Mouse (Mus musculus): Measurements from ENCODE around the gene Atp2a3. TPM values are rescaled to one million over a fixed set of nuclear protein-coding genes. Genes with fewer than 3 reads are reported as not detected.
A peak's percentile ranks its signal among the peaks of the same experiment; 100 is the strongest.

The Atp2a3 gene
- polyA plus RNA-seq, 1 experiment = 26.1 TPM

GRCm38 (mm10) chr11:72953440-72954151, 7.4 kb upstream of the Atp2a3 start:
- peak overlapping the region; percentile 12 for H3K4me2 ChIP-seq (ENCODE audit: low read depth)
- no peaks in the 10 kb centered on the region for H3K27me3 ChIP-seq (ENCODE audit: control insufficient read depth, insufficient read depth, insufficient read length)
- H3K36me3 ChIP-seq (ENCODE audit: control insufficient read depth, insufficient read depth) = no peaks in the 10 kb centered on the region
- no peak overlapping the region for H3K4me3 ChIP-seq
- no peaks in the 10 kb centered on the region for H3K79me2 ChIP-seq (ENCODE audit: control insufficient read depth, insufficient read depth)
- TF ChIP-seq CEBPB (IDR thresholded peaks at IDR 0.05; ENCODE audit: insufficient read depth, poor library complexity, severe bottlenecking) = no peak
- TF ChIP-seq TCF12 (IDR thresholded peaks at IDR 0.05; ENCODE audit: insufficient read depth, poor library complexity, severe bottlenecking) = peak; percentile 43
- TF ChIP-seq MYOD1 (IDR thresholded peaks at IDR 0.05; ENCODE audit: control insufficient read depth in 1 of 3, insufficient read length in 2 of 3, low read depth in 2 of 3) = peak in 2 of 3 experiments; percentile 45 to 76
- peak; percentile 14 to 91 (median 66) for TF ChIP-seq MYOG (IDR thresholded peaks at IDR 0.05; ENCODE audit: control insufficient read depth in 1 of 3, insufficient read depth in 1 of 3, insufficient read length in 2 of 3, low read depth in 2 of 3)
- no peak for TF ChIP-seq USF1 (IDR thresholded peaks at IDR 0.05; ENCODE audit: low read depth)
- peak; percentile 23 for TF ChIP-seq TCF3 (IDR thresholded peaks at IDR 0.05; ENCODE audit: insufficient read length, low read depth)
- H3ac ChIP-seq (ENCODE audit: control insufficient read depth, insufficient read length) = no peak overlapping the region

- no peak for TF ChIP-seq REST (IDR thresholded peaks at IDR 0.05; ENCODE audit: insufficient read depth, insufficient read length)
- TF ChIP-seq TCF3 (IDR thresholded peaks at IDR 0.05; ENCODE audit: insufficient read length, low read depth) = no peak
- no peak for TF ChIP-seq SRF (IDR thresholded peaks at IDR 0.05; ENCODE audit: control insufficient read depth, insufficient read length, low read depth)
- no peak for TF ChIP-seq TCF12 (IDR thresholded peaks at IDR 0.05; ENCODE audit: insufficient read depth, poor library complexity, severe bottlenecking)
- TF ChIP-seq POLR2AphosphoS2 (IDR thresholded peaks at IDR 0.05; ENCODE audit: insufficient read length, low read depth) = no peak
- no peak for TF ChIP-seq CEBPB (IDR thresholded peaks at IDR 0.05; ENCODE audit: insufficient read depth, poor library complexity, severe bottlenecking)
- TF ChIP-seq MYOG (IDR thresholded peaks at IDR 0.05; ENCODE audit: control insufficient read depth in 1 of 3, insufficient read depth in 1 of 3, insufficient read length in 2 of 3, low read depth in 2 of 3) = no peak
- TF ChIP-seq MYOD1 (IDR thresholded peaks at IDR 0.05; ENCODE audit: control insufficient read depth in 1 of 3, insufficient read length in 2 of 3, low read depth in 2 of 3) = no peak
- TF ChIP-seq USF1 (IDR thresholded peaks at IDR 0.05; ENCODE audit: low read depth) = no peak
- TF ChIP-seq MAX (IDR thresholded peaks at IDR 0.05; ENCODE audit: low read depth) = no peak
- TF ChIP-seq E2F4 (IDR thresholded peaks at IDR 0.05; ENCODE audit: insufficient read depth) = no peak
- no peak for TF ChIP-seq POLR2A (IDR thresholded peaks at IDR 0.05; ENCODE audit: insufficient read length, low read depth)
- no peaks in the 10 kb centered on the region for H3K79me2 ChIP-seq (ENCODE audit: control insufficient read depth, insufficient read depth)
- H3K4me2 ChIP-seq (ENCODE audit: low read depth) = peak overlapping the region; percentile 12
- H3K4me3 ChIP-seq = no peak overlapping the region
- H3K27me3 ChIP-seq (ENCODE audit: control insufficient read depth, insufficient read depth, insufficient read length) = no peaks in the 10 kb centered on the region
- no peaks in the 10 kb centered on the region for H3K36me3 ChIP-seq (ENCODE audit: control insufficient read depth, insufficient read depth)
- H3ac ChIP-seq (ENCODE audit: control insufficient read depth, insufficient read length) = no peak overlapping the region
Observed at GRCm38 (mm10) chr11:72954216-72954615, 6.8 kb upstream of the Atp2a3 start.

- peak in 2 of 3 experiments; percentile 73 to 78 for TF ChIP-seq MYOG (IDR thresholded peaks at IDR 0.05; ENCODE audit: control insufficient read depth in 1 of 3, insufficient read depth in 1 of 3, insufficient read length in 2 of 3, low read depth in 2 of 3)
- TF ChIP-seq MYOD1 (IDR thresholded peaks at IDR 0.05; ENCODE audit: control insufficient read depth in 1 of 3, insufficient read length in 2 of 3, low read depth in 2 of 3) = peak in 2 of 3 experiments; percentile 55 to 72
- no peak for TF ChIP-seq SRF (IDR thresholded peaks at IDR 0.05; ENCODE audit: control insufficient read depth, insufficient read length, low read depth)
- TF ChIP-seq REST (IDR thresholded peaks at IDR 0.05; ENCODE audit: insufficient read depth, insufficient read length) = no peak
- TF ChIP-seq TCF12 (IDR thresholded peaks at IDR 0.05; ENCODE audit: insufficient read depth, poor library complexity, severe bottlenecking) = peak; percentile 45
- no peak overlapping the region for H3K4me2 ChIP-seq (ENCODE audit: low read depth)
- no peaks in the 10 kb centered on the region for H3K79me2 ChIP-seq (ENCODE audit: control insufficient read depth, insufficient read depth)
- no peaks in the 10 kb centered on the region for H3K36me3 ChIP-seq (ENCODE audit: control insufficient read depth, insufficient read depth)
- no peak overlapping the region for H3ac ChIP-seq (ENCODE audit: control insufficient read depth, insufficient read length)
- no peaks in the 10 kb centered on the region for H3K27me3 ChIP-seq (ENCODE audit: control insufficient read depth, insufficient read depth, insufficient read length)
- no peak overlapping the region for H3K4me3 ChIP-seq
Observed at GRCm38 (mm10) chr11:72955339-72955974, 5.5 kb upstream of the Atp2a3 start.

- TF ChIP-seq MAX (IDR thresholded peaks at IDR 0.05; ENCODE audit: low read depth) = no peak
- no peak for TF ChIP-seq USF1 (IDR thresholded peaks at IDR 0.05; ENCODE audit: low read depth)
- TF ChIP-seq MYOD1 (IDR thresholded peaks at IDR 0.05; ENCODE audit: control insufficient read depth in 1 of 3, insufficient read length in 2 of 3, low read depth in 2 of 3) = no peak
- H3K4me2 ChIP-seq (ENCODE audit: low read depth) = no peak overlapping the region
- peaks cover 13% of the 10 kb centered on the region for H3K27me3 ChIP-seq (ENCODE audit: control insufficient read depth, insufficient read depth, insufficient read length)
- no peaks in the 10 kb centered on the region for H3K79me2 ChIP-seq (ENCODE audit: control insufficient read depth, insufficient read depth)
- no peak overlapping the region for H3ac ChIP-seq (ENCODE audit: control insufficient read depth, insufficient read length)
- no peak overlapping the region for H3K4me3 ChIP-seq
- H3K36me3 ChIP-seq (ENCODE audit: control insufficient read depth, insufficient read depth) = no peaks in the 10 kb centered on the region
Observed at GRCm38 (mm10) chr11:72957318-72957717, 3.7 kb upstream of the Atp2a3 start.

Data from myocyte (in vitro differentiated cells).